In the genomic region with DNA sequence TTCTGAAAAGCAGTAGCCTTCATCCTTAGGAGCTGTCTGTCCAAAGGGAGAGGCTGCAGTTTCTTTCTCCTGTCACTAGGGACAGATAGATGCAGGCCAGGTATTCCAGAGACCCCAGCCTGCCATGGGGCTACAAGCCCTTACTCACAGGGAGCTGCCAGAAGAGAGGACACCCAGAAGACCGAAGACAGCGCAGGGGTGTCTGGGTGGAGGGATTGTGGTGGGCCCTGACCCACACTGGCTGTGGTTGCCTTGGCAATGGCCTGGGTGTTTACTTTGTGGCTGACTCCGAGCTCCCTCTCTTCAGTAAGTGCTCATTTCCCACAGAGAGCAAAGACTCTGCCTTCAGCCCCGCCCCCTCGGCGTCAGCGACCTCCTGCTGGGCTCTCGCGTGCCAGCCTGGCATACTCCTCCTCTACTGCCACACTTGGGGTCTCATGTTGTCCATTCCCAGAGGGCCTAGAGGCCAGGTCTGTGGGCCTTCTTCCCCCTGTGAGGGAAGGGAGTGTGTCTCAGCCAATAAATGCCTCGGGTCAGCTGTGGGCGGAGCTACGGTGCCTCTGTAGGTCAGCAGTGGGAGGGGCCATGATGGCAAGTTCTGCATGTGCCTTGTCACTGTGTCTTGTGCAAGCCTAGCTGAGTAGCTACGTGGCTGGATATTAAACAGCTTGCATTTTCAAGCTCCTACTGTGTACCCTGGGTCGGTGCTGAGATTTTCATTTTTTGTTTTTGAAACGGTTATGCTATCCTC, we compare ENCODE assay signal across 8 mouse cellular contexts. TPM values are rescaled to one million over a fixed set of nuclear protein-coding genes. Genes with fewer than 3 reads are reported as not detected.
DNase-seq lines count a peak whose midpoint lies in the region; ATAC-seq lines count a peak whose summit lies in the region.

No protein-coding gene starts in this region.

- ATAC-seq in embryonic facial prominence, embryonic 14.5 days (ENCODE audit: low read depth): peak; percentile 58
- peak; percentile 85 for ATAC-seq in heart, embryonic 12.5 days (ENCODE audit: insufficient number of reproducible peaks, low FRiP score)
- peak; percentile 64 for ATAC-seq in kidney, embryonic 16.5 days (ENCODE audit: low FRiP score, low TSS enrichment)

- no peaks in the 10 kb centered on the region for H3K36me3 ChIP-seq in embryonic facial prominence, embryonic 14.5 days (ENCODE audit: control insufficient read depth, insufficient read depth, low read length)
- 0 out of 2 replicates have a peak, but pooled peaks cover 7% of the 10 kb centered on the region for H3K36me3 ChIP-seq in heart, embryonic 12.5 days
- H3K36me3 ChIP-seq in kidney, embryonic 16.5 days (ENCODE audit: insufficient read depth, low read length): no peaks in the 10 kb centered on the region

- H3K27ac ChIP-seq in embryonic facial prominence, embryonic 14.5 days (replicated peaks; ENCODE audit: low read depth, low read length): peak overlapping the region; percentile 79
- H3K27ac ChIP-seq in heart, embryonic 12.5 days (ENCODE audit: poor library complexity, severe bottlenecking): peak overlapping the region; percentile 99
- peak overlapping the region; percentile 92 for H3K27ac ChIP-seq in kidney, embryonic 16.5 days (ENCODE audit: low read length)

- peaks cover 42% of the 10 kb centered on the region for H3K4me1 ChIP-seq in embryonic facial prominence, embryonic 14.5 days (ENCODE audit: control insufficient read depth, insufficient read depth, low read length)
- peaks cover 76% of the 10 kb centered on the region for H3K4me1 ChIP-seq in heart, embryonic 12.5 days (replicated peaks)
- peaks cover 54% of the 10 kb centered on the region for H3K4me1 ChIP-seq in kidney, embryonic 16.5 days (ENCODE audit: insufficient read depth, low read length)

- H3K27me3 ChIP-seq in embryonic facial prominence, embryonic 14.5 days (replicated peaks; ENCODE audit: control insufficient read depth, insufficient read depth, low read length): no peaks in the 10 kb centered on the region
- no peaks in the 10 kb centered on the region for H3K27me3 ChIP-seq in heart, embryonic 12.5 days (replicated peaks)
- H3K27me3 ChIP-seq in kidney, embryonic 16.5 days (ENCODE audit: insufficient read depth, low read length): no peaks in the 10 kb centered on the region

- peak overlapping the region; percentile 29 for H3K4me3 ChIP-seq in embryonic facial prominence, embryonic 14.5 days (ENCODE audit: low read depth, low read length)
- peak overlapping the region; percentile 40 for H3K4me3 ChIP-seq in heart, embryonic 12.5 days
- peak overlapping the region; percentile 44 for H3K4me3 ChIP-seq in kidney, embryonic 16.5 days (ENCODE audit: low read length)

- H3K4me2 ChIP-seq in embryonic facial prominence, embryonic 14.5 days (ENCODE audit: low read depth, low read length): peak overlapping the region; percentile 51
- peak overlapping the region; percentile 69 for H3K4me2 ChIP-seq in heart, embryonic 12.5 days
- peak overlapping the region; percentile 59 for H3K4me2 ChIP-seq in kidney, embryonic 16.5 days (replicated peaks; ENCODE audit: low read depth, low read length)

- 4% methylated on average over 13 of the region's 15 CpGs for WGBS in embryonic facial prominence, embryonic 14.5 days
- 4% methylated on average over 15 of the region's 15 CpGs for WGBS in heart, embryonic 12.5 days
- WGBS in kidney, embryonic 16.5 days: 4% methylated on average over 15 of the region's 15 CpGs

- peak; percentile 78 to 82 for DNase-seq in CD8-positive naive resting alpha-beta T cell, adult 2 months (ENCODE audit: low read depth in 2 of 2, low spot score in 2 of 2)
- DNase-seq in adrenal gland, adult 8-10 months: peak; percentile 94
- DNase-seq in embryonic facial prominence, embryonic 14.5 days (ENCODE audit: low spot score): peak; percentile 92
- peak; percentile 98 for DNase-seq in lung, postnatal 36 days
- peak; percentile 65 for DNase-seq in retina, postnatal 7 days (ENCODE audit: low read depth, low spot score)
- peak; percentile 97 for DNase-seq in yolk sac, embryonic 10.5 days (ENCODE audit: low spot score)

- H3K9me3 ChIP-seq in embryonic facial prominence, embryonic 14.5 days (ENCODE audit: control insufficient read depth, low read length): no peaks in the 10 kb centered on the region
- H3K9me3 ChIP-seq in heart, embryonic 12.5 days (replicated peaks): no peaks in the 10 kb centered on the region
- no peaks in the 10 kb centered on the region for H3K9me3 ChIP-seq in kidney, embryonic 16.5 days (ENCODE audit: low read length)

- no peak overlapping the region for H3K9ac ChIP-seq in embryonic facial prominence, embryonic 14.5 days (ENCODE audit: low read depth, low read length)
- H3K9ac ChIP-seq in heart, embryonic 12.5 days: peak overlapping the region; percentile 57
- H3K9ac ChIP-seq in kidney, embryonic 16.5 days (replicated peaks; ENCODE audit: low read length): peak overlapping the region; percentile 53; the same call in 1 of the 2 replicates

RNA-seq across cellular contexts. Expression of a gene that starts 19.5 kb away (rescaled TPM):
- 10 to 100 TPM; 23.3 to 36.4 (median 31.8) TPM for total RNA-seq in adrenal gland, adult 8-10 months (2022)
- polyA plus RNA-seq in embryonic facial prominence, embryonic 14.5 days (2014; fragmentation: Nextera tagmentation; extraction: Ambion mirVana): 8.9 and 9.5 TPM in 2 replicates
- 12.4 and 12.5 TPM in 2 replicates for polyA plus RNA-seq in heart, embryonic 12.5 days (2016; fragmentation: Nextera tagmentation; extraction: Ambion mirVana)
- polyA plus RNA-seq in kidney, embryonic 16.5 days (2015; fragmentation: Nextera tagmentation; extraction: Ambion mirVana): 6.0 and 6.2 TPM in 2 replicates

Comparison
In these comparisons a context has a peak if more than half of its experiments do, and no peak if none do; other contexts are left out.
1. Peak in every context shown above with its lines: DNase-seq, ATAC-seq, H3K4me3 ChIP-seq and H3K27ac ChIP-seq.